Mouse (Mus musculus): ENCODE results near the gene Rinl.

The Rinl gene

GRCm38 (mm10) chr7:28780857-28781256, 7.9 kb upstream of the Rinl start:
- no peak for DNase-seq (ENCODE audit: extremely low spot score)

GRCm38 (mm10) chr7:28781261-28781663, 7.5 kb upstream of the Rinl start:
- DNase-seq (ENCODE audit: extremely low spot score) = no peak

- DNase-seq (ENCODE audit: extremely low spot score) = no peak
These were observed 3.6 kb upstream of the Rinl start for GRCm38 (mm10) chr7:28785161-28785560.

GRCm38 (mm10) chr7:28787884-28788283, 885 bp upstream of the Rinl start:
- DNase-seq (ENCODE audit: extremely low spot score) = no peak

- no peak for DNase-seq (ENCODE audit: extremely low spot score)
These were observed 466 bp downstream of the Rinl start for GRCm38 (mm10) chr7:28789235-28789634.

- peak; percentile 54 for DNase-seq (ENCODE audit: extremely low spot score)
These were observed 1.5 kb downstream of the Rinl start for GRCm38 (mm10) chr7:28790066-28790806.

- no peak for DNase-seq (ENCODE audit: extremely low spot score)
These were observed 2.9 kb downstream of the Rinl start for GRCm38 (mm10) chr7:28791706-28792105.

- no peak for DNase-seq (ENCODE audit: extremely low spot score)
These were observed 3.8 kb downstream of the Rinl start for GRCm38 (mm10) chr7:28792391-28793185.

GRCm38 (mm10) chr7:28793834-28794233, 5.1 kb downstream of the Rinl start:
- DNase-seq (ENCODE audit: extremely low spot score) = no peak

- no peak for DNase-seq (ENCODE audit: extremely low spot score)
These were observed 5.7 kb downstream of the Rinl start for GRCm38 (mm10) chr7:28794496-28794895.

- DNase-seq (ENCODE audit: extremely low spot score) = no peak
These were observed 7.1 kb downstream of the Rinl start for GRCm38 (mm10) chr7:28795832-28796231.

- peak; percentile 69 for DNase-seq (ENCODE audit: extremely low spot score)
These were observed 7.8 kb downstream of the Rinl start for GRCm38 (mm10) chr7:28796562-28796975.

- DNase-seq (ENCODE audit: extremely low spot score) = no peak
These were observed 11.2 kb downstream of the Rinl start for GRCm38 (mm10) chr7:28799994-28800393.

GRCm38 (mm10) chr7:28801451-28801850, 12.7 kb downstream of the Rinl start:
- no peak for DNase-seq (ENCODE audit: extremely low spot score)

- DNase-seq (ENCODE audit: extremely low spot score) = peak; percentile 63
These were observed 13.3 kb downstream of the Rinl start for GRCm38 (mm10) chr7:28801901-28802670.

GRCm38 (mm10) chr7:28802846-28803588, 14.2 kb downstream of the Rinl start:
- DNase-seq (ENCODE audit: extremely low spot score) = peak; percentile 66

GRCm38 (mm10) chr7:28803756-28804155, 15.0 kb downstream of the Rinl start:
- DNase-seq (ENCODE audit: extremely low spot score) = no peak

- no peak for DNase-seq (ENCODE audit: extremely low spot score)
These were observed 18.1 kb downstream of the Rinl start for GRCm38 (mm10) chr7:28806869-28807268.

GRCm38 (mm10) chr7:28807641-28808220, 19.0 kb downstream of the Rinl start:
- no peak for DNase-seq (ENCODE audit: extremely low spot score)

- DNase-seq (ENCODE audit: extremely low spot score) = no peak
These were observed 19.6 kb downstream of the Rinl start, which contains the start of gene Hnrnpl for GRCm38 (mm10) chr7:28808221-28808941. Gene Hnrnpl (plus strand): TSS chr7:28808541.
